Mouse (Mus musculus) 3134 (cell line): ENCODE data around the gene Pdlim5.

Source experiments
- DNase-seq: peaks from one replicate; pipeline ENCODE4 v3.0.0-alpha.2; 2011; ENCODE audit warnings: low spot score; ENCODE audit not compliant: insufficient read length; ENCODE audit errors: extremely low read depth

Gene Pdlim5

GRCm38 (mm10) chr3:142410930-142411329, 15.4 kb upstream of the Pdlim5 start:
- no peak for DNase-seq

- peak; percentile 77 for DNase-seq
Observed at GRCm38 (mm10) chr3:142394796-142395508, 544 bp downstream of the Pdlim5 start.

GRCm38 (mm10) chr3:142394000-142394411, 1.5 kb downstream of the Pdlim5 start:
- peak; percentile 30 for DNase-seq

GRCm38 (mm10) chr3:142391531-142391930, 4.0 kb downstream of the Pdlim5 start:
- no peak for DNase-seq

- no peak for DNase-seq
Observed at GRCm38 (mm10) chr3:142390288-142390687, 5.2 kb downstream of the Pdlim5 start.

GRCm38 (mm10) chr3:142388189-142388588, 7.3 kb downstream of the Pdlim5 start:
- no peak for DNase-seq

GRCm38 (mm10) chr3:142386505-142386904, 9.0 kb downstream of the Pdlim5 start:
- no peak for DNase-seq

GRCm38 (mm10) chr3:142385690-142386089, 9.8 kb downstream of the Pdlim5 start:
- DNase-seq: no peak

GRCm38 (mm10) chr3:142376638-142377037, 18.9 kb downstream of the Pdlim5 start:
- no peak for DNase-seq

GRCm38 (mm10) chr3:142375106-142375505, 20.4 kb downstream of the Pdlim5 start:
- no peak for DNase-seq

- DNase-seq: no peak
Observed at GRCm38 (mm10) chr3:142372465-142373147, 22.9 kb downstream of the Pdlim5 start.

- DNase-seq: peak; percentile 40
Observed at GRCm38 (mm10) chr3:142368411-142368810, 27.1 kb downstream of the Pdlim5 start.

GRCm38 (mm10) chr3:142362092-142362491, 33.4 kb downstream of the Pdlim5 start:
- no peak for DNase-seq

- DNase-seq: peak; percentile 72
Observed at GRCm38 (mm10) chr3:142358951-142359350, 36.5 kb downstream of the Pdlim5 start.

- no peak for DNase-seq
Observed at GRCm38 (mm10) chr3:142356661-142357060, 38.8 kb downstream of the Pdlim5 start.

GRCm38 (mm10) chr3:142353218-142353617, 42.3 kb downstream of the Pdlim5 start:
- DNase-seq: no peak

- no peak for DNase-seq
Observed at GRCm38 (mm10) chr3:142350513-142350912, 45.0 kb downstream of the Pdlim5 start.

GRCm38 (mm10) chr3:142348816-142349631, 46.5 kb downstream of the Pdlim5 start:
- no peak for DNase-seq

GRCm38 (mm10) chr3:142346261-142346660, 49.2 kb downstream of the Pdlim5 start:
- DNase-seq: no peak

GRCm38 (mm10) chr3:142345235-142346125, 50.0 kb downstream of the Pdlim5 start:
- DNase-seq: peak; percentile 47
